Mouse (Mus musculus): ENCODE measurements around the gene Tctn3. TPM values are rescaled to one million over a fixed set of nuclear protein-coding genes. Genes with fewer than 3 reads are reported as not detected.
"Not testable (repeated sequence)": the region's sequence is repeated elsewhere in the genome, so short reads cannot be mapped to it uniquely, and the experiment has no call there.

Gene Tctn3
- total RNA-seq, 2 experiments from 2014 or later: 19.5 to 21.6 TPM

DNA sequence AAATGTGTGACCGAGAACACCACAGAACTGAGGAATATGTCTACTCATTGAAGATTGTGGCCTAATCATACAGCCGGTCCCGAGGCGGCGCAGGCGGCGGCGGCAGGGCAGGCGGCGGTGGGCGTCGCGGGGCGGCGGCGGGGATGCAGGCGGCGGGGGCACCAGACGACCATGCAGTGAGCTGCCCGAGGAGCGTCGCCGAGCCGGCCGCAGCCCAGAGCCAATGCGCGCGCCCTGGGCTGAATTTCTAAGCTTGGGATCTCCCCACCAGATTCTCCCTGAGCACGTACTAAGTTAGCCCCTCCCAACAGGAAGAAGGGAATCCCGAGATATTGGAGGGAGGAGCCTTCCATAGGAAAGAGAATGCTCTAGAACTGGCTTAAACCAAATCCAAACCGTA lies 50.5 kb downstream of the Tctn3 start:
- DNase-seq (ENCODE audit: low spot score in 2 of 2): not testable (repeated sequence)

DNA sequence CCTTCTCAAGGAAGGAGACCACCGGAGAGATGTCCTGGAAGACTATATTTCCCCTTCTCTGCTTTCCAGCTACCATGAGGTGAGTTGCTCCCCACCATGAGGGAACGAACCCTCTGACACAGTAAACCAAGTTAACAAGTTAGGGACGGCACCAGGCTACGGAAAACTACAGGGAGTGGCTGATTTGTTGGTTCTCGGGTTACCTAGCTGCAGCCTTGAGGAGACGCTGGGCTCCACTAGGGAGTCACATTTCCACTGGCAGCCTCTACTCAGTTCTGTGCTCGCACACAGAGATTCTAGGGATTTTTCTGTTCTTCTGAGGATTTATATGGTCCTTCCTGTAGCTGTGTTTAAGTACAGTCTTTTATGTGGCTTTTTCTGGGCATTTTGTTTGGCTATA lies 56.0 kb downstream of the Tctn3 start:
- no peak for DNase-seq (ENCODE audit: low spot score in 2 of 2)

DNA sequence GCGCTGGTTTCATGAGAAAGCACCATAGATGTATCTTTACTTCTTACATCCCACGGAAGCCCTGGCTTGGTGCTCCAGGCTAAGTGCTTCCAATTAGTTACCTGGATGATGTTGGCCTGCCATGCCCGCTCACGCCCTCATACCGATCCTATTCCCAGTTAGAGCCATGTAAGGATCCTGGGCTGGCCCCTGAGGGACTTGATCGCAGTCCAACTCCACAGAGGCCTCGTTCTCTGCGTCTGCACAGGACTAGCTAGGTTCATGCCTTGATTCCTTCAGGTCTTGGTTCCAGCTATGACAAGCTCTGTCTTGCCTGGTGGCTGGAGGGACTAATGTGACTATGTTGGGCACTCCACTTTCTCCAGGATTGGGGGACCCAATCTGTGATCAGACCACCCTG lies 56.9 kb downstream of the Tctn3 start:
- no peak for DNase-seq (ENCODE audit: low spot score in 2 of 2)

DNA sequence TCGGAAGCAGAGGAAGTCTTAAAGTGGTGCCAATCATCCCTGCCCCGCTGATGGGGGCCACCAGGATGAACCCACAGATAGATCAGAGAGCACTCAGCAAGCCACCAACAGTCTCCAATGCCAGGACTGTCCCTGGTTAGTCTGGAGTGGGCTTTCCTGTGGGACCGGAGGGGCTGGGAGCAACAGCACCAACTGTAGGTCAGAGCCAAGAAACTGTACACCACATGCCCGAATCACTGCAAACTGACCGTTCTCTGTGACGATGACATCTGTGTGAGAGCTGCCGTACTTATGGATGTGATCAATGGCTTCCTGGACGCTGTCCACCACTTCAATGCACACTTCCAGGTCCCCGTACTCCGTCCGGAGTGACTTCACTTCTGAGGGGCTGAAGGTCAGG lies 57.7 kb downstream of the Tctn3 start:
- no peak for DNase-seq (ENCODE audit: low spot score in 2 of 2)

DNA sequence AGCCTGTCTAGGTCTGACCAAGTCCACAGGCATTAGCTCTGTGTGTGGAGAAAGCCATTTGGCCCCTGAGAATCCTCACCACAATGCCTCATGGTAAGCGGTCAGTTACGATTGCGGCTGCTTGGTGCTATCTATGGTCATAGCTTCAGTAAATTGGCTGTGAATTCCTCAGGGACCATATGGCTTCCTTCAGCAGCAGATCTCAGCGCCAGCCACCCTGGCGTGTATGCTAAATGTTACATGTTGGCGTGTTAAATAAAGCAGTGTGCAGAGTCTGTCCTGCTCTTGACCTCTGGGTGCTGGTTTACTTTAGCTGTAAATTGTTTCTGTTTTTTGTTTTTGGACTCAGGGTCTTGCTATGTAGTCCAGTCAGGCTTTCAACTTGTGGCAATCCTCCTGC lies 58.2 kb downstream of the Tctn3 start:
- peak in 1 of 2 experiments; percentile 19 for DNase-seq (ENCODE audit: low spot score in 2 of 2)

DNA sequence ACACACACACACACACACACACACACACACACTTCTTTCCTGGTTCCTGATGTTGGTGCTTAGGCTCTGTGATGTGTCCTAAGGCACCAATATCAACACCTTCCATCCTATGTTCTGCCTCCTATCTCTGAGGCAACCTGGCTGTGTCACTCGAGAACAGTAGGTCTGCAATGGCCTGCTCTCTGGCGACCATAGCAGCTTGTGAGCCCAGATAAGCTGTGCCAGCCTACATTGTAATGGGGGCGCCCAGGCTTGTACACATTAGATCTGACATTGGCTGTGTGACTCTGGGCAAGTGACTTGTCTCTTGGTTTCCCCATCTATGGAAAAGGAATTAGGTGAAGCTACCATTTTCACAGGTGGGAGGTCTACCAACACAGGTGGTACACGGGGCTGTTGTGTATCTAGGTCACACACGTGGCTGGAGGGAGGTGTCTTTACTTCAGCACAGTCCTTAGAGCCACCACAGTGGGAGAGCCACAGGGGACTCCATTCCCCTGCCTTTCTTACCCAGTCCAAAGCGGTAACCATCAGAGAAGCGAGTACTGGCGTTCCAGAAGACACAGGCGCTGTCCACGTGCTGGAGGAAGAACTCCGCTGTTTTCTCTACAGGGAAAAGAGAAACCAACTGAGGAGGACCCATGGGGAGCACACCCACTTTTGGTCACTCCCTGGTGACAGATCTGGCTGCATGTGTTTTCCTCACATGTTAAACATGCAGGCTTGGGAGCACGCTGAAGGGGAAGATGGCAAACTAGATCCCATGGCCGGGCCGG lies 58.8 kb downstream of the Tctn3 start:
- DNase-seq (ENCODE audit: low spot score in 2 of 2): no peak

DNA sequence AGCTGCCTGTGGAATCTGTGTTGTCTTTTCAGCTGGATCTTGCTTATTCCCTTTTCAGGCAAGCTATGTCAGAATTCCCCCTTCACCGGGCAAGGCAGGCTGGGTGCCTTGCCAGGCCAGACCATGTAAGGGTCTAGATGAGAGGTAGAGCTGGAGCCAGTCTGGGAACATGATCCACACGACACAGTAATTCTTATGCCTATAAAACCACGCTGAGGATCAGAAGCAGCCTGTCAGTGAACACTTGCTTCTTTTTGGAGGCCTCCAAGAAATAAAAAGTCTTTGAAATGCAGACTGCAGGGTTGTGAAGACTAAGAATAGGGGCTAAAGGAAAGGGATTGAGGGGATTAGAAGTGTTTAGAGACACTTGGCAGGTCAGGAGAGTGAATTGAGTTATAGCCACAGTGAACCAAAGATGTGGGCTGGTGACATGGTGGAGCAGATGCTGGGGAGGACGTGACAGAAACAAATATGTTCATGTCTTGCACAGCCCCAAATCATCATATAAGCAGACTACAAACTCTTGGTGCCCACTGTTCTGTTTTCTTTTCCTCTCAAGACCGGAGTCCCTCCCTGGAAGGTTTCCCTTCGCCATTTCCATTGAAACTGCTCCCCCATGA lies 62.4 kb downstream of the Tctn3 start:
- no peak for DNase-seq (ENCODE audit: low spot score in 2 of 2)

DNA sequence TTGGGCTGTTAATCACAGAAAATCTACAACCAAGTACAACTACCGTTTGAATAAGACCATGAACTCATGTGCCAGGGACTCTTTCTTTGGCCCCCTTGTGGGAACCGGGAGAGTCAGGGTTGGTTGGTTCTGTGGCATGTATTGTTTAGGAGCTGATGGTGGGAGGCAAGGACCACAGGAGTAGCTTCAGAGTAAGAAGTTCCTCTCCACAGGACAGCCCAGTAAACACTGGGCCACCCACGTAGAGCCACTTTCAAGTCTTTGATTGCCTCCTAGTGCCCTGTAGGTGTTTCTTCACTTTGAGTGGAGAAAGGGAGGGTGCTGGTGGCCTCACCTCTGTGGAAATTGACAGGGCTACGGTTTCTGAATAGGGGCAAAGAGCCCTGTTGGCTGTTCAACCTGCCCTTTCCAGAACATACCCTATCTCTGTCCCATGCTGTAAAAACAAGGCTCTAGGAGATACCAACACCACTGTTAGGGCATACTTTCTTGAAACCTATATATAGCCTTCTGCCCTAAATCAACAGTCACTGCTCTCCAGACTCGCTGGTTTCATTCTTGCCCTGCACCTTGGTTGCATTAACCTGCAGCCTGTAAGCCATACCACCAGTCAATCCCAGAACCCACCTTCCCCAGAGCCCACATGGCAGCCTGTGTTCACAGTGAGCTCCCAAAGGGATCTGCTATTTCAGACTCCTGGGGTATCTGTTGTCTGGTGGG lies 63.1 kb downstream of the Tctn3 start:
- DNase-seq (ENCODE audit: low spot score in 2 of 2): no peak

DNA sequence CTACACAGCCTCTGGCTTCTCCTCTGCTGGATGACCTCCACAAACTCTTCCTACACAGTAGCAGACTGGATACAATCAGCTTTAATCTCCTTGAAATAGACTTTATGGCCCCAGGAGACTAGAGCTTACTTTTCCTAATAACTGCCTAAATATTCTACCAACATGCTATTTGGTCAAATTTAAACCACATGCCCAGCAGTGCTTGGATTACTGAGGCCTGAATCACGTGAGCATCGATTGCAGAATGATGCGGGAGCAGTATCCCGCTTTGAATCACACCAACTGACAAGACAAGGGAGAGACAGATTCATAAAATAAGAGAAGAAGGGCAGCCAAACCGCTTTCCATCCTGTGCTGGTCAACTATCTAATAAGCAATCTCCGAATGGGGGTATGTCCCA lies 63.6 kb downstream of the Tctn3 start:
- DNase-seq (ENCODE audit: low spot score in 2 of 2): no peak

Other genes starting within 250 kb of the Tctn3 start
- gene Sorbs1, start 98.5 kb downstream of the Tctn3 start, total RNA-seq (2021): 100 to 1,000 TPM; 144 to 149 TPM
- 10 to 100 TPM; 22.5 to 28.9 TPM for gene Aldh18a1, start 23.8 kb downstream of the Tctn3 start, total RNA-seq (2021)
- 10 to 100 TPM; 18.2 to 18.9 TPM for gene Entpd1, start 133 bp upstream of the Tctn3 start, total RNA-seq (2021)
- 1 to 10 TPM in 1 of 2 experiments, not detected in 1; 1.1 TPM for gene Cc2d2b, start 136.5 kb upstream of the Tctn3 start, total RNA-seq (2021)
- gene Ccnj, start 219.0 kb upstream of the Tctn3 start, total RNA-seq (2021): 1 to 10 TPM; 7.0 to 8.1 TPM

Measured in left cerebral cortex, adult 18-20 months (tissue).